Mouse (Mus musculus) telencephalon, adult 2 months (tissue): ENCODE results near the gene Olfr1513.
"Not testable (repeated sequence)": the region's sequence is repeated elsewhere in the genome, so short reads cannot be mapped to it uniquely, and the experiment has no call there.

ENCODE experiments used
- DNase-seq: peaks from one replicate; pipeline ENCODE4 v3.0.0-alpha.2; 2011; ENCODE audit warnings: low read depth, low spot score

Olfr1513 gene

DNA sequence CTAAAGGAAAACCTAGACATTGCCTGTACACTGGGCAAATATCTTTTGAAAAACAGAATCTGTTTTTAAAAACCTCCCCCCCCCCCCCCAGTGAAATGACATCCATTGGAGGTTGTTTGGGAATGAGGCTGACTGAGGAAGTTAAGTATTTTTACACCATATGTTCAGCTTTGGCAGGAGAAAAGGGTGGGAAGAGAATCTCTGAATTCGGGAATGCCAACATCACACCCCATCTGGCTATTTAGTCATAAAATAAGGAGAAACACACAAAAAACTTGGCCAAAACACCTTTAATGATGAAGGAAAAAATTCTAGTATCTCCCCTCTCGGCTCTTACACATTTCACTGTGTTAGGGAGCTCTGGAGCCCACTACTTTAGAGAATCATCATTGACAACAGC is 45.3 kb downstream of the Olfr1513 start:
- DNase-seq, result peak; percentile 86

DNA sequence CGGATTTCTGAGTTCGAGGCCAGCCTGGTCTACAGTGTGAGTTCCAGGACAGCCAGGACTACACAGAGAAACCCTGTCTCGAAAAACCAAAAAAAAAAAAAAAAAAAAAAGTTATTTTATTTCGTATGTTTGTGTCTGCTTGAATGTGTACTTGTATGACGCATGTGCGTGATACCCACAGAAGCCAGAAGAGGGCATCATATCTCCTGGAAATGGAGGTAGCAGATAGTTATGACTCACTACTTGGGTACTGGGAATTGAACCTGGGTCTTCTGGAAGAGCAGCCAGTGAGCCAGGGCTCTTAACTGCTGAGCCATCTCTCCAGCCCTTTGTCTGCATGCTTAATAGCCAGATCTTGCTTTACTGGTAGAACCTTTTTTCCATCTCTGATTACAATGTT is 45.9 kb downstream of the Olfr1513 start:
- DNase-seq, result not testable (repeated sequence)

- no peak for DNase-seq
Observed at GRCm38 (mm10) chr14:52306100-52306499, 50.1 kb downstream of the Olfr1513 start.

DNA sequence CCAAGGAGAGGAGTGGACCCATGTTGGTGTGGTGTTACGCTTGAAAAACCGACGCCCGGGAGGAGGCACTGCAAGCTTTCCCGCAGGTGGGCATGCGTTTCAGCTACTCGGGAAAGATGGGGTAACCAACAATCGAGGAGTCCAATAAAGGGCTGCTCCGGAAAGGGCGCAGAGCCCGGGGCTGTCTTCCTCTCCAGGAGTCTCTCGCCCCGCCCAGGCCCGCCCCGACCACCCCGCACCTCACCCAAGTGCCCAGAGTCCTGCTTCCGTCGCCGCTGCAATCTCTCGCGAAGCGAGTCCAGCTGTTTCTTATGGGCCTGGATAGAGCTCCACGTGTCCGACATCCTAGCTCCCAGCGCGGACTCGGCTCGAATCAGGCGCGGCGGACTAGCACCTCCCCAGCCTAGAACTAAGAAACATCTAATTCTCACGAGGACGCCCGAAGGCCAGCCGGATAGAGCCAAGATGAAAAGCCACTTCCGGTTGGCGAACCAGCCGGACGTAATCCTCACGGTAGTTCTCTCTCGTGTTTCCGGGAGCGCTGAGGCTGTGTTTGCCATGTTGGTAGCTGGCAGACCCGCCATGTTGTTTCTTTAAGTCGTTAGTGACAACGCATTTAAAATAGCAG is 51.5 kb downstream of the Olfr1513 start, which contains the start of gene Mettl3:
Gene Mettl3 (minus strand): TSS at position 485 of the 628 bp plus-strand sequence.
- peak; percentile 97 for DNase-seq

DNA sequence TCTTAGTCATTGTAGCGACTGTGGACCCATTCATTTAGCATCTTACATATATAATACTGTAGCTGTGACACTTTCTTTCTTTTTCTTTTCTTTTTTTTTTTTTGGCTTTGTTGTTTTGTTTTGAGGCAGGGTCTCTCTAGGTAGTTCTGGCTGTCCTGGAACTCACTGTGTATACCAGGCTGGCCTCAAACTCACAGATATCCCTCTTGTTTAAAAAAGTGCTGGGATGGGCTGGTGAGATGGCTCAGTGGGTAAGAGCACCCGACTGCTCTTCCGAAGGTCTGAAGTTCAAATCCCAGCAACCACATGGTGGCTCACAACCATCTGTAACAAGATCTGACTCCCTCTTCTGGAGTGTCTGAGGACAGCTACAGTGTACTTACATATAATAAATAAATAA is 52.7 kb downstream of the Olfr1513 start:
- DNase-seq, result not testable (repeated sequence)
